Mouse (Mus musculus) left cerebral cortex, postnatal 14 days (tissue): Measurements from ENCODE around the gene Smg5. TPM values are rescaled to one million over a fixed set of nuclear protein-coding genes. Genes with fewer than 3 reads are reported as not detected.
"Not testable (repeated sequence)": the region's sequence is repeated elsewhere in the genome, so short reads cannot be mapped to it uniquely, and the experiment has no call there.

Source experiments
- DNase-seq, 2 experiments: peaks; one replicate each; pipeline ENCODE4 v3.0.0; 2021 to 2022; ENCODE audit warnings: low spot score in 2 of 2, mixed read lengths in 1 of 2
- intact Hi-C: fragments of 180-260 bp; cut with DNase I; formaldehyde crosslinking; loops from one replicate; pipeline ENCODE4 v1.15.1; 2025
- long read RNA-seq, 2 experiments: library from polyadenylated mRNA; stranded (forward); transcript quantifications; one replicate each; pipeline ENCODE4 v2.0.0; 2021
- total RNA-seq, 2 experiments: library from RNA; stranded (reverse); gene quantifications; 2 replicates each; pipeline ENCODE4 v1.2.3; 2021

The Smg5 gene
- 10 to 100 TPM; 69.6 to 72.0 TPM for total RNA-seq
- long read RNA-seq, experiment 1, full-length matches to known transcripts, result 8 of 12 reads
- long read RNA-seq, experiment 1, partial matches to known transcripts, result 2 of 12 reads
- long read RNA-seq, experiment 1, other reads (novel, unspliced or antisense), result 2 of 12 reads
- long read RNA-seq, experiment 2, full-length matches to known transcripts, result 8 of 14 reads
- long read RNA-seq, experiment 2, partial matches to known transcripts, result 1 of 14 reads
- long read RNA-seq, experiment 2, other reads (novel, unspliced or antisense), result 5 of 14 reads

DNA sequence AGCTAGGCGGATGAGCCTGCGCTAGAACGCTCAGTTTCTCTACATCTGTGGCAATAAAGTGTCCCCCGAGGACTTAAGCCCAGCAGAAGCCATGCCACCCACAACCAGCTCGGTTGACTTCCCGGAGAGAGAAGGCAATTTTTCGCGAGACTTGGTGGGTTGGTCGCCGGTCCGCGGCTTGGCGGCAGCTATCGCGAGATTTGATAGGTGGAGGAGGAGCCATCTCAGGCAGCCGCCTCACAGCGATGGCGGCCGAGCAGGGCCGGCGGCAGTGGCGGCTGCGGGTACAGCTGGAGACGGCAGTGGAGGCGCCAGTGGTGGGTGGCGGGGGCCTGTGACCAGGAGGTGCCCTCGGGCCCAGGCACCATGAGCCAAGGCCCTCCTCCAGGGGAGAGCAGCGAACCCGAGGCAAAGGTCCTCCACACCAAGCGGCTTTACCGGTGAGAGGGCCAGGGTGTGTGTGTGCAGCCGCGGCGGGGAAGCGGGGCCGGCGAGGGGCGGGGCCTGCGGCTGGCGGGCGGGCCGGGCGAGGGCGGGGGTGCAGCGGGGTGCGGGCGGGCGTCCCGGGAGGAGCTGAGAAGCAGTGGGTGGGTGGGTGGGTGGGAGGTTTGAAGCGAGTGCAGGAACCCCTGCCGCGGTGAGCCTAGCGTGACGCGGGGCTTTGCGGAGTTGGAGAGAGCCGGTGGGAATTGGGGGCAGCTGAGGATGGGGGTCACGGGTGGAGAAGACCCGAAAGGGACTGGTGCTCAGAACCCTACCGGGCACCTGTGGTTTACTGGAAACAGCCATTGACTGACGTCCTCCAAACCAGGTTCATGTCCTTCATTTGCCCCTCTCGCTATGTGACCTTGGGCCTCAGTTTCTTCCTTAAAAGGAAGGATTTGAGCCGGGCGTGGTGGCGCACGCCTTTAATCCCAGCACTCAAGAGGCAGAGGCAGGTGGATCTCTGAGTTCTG, at the start of gene Smg5, which contains the start of gene Tmem79:
Gene Smg5, plus strand, starts transcription at position 203 of the 956 bp plus-strand sequence.
Gene Tmem79, minus strand, starts transcription at position 91 of the 956 bp plus-strand sequence.
- peak; percentile 95 to 97 for DNase-seq
- intact Hi-C loops, result no loop called here

DNA sequence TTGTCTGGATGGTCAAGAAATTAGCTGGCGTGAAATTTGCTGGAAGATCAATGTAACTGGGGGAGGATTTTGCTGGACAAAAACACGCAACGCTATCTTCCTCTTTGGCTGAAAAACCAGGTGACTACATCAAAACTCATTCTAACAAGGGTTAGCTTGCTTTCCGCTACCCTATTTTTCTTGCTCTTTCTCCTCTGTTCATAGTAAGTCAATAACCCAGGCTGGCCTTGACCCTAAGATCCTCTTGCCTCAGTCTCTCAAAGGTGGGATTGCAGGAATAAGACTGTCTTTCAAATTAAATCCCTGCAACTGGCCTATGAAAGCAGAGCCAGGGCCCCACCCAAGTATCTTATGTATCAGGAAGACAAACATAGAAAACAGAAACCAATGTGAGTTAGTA, 49.0 kb upstream of the Smg5 start, which contains the start of gene Gm38392:
Gene Gm38392, minus strand, starts transcription at position 101 of the 400 bp plus-strand sequence.
- intact Hi-C loops, result no loop called here
- no peak for DNase-seq

DNA sequence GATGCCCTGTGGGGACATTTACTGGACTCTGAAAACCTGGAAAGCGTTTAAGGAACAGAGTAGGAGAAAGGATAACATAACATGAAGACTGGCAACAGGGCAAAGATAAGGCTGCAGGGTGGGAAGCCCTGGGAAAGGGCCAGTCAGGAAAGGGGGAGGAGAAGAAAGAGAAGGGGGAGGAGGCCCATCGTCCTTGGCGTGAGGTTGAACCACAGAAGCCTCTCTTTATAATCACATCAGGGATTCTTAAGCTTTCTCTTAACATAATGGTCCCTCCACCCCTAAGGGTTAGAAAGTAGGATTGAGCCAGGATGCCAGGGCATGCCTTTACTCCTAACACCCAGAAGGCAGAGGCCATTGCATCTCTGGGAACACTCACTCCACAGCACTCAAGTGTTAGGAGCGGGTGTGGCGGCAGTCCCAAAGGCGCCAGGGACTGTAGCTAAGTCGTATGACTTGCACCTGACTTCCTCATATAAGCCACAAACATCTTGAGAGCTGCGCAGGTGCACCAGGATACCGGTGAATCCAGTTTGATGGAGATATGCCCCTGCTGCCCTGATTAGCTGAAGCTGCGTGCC, 47.8 kb upstream of the Smg5 start:
- intact Hi-C loops, DNase-seq: not testable (repeated sequence)

DNA sequence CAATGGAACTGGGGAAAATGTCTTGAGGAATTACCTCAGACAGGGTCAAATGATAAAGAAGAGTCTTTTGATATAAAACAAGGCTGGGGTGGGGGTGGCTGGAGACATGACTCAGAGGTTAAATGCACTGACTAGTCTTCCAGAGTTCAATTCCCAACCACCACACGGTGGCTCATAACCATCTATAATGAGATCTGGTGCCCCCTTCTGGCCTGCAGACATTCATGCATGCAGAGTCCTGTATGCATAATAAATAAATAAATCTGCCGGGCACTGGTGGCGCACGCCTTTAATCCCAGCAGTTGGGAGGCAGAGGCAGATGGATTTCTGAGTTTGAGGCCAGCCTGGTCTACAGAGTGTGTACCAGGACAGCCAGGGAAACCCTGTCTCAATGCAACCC, 44.1 kb upstream of the Smg5 start:
- intact Hi-C loops, result loop anchor here (5.0 kb wide), 1 partner anchor 100 kb away; no protein-coding TSS in a partner anchor
- peak; percentile 12 to 28 for DNase-seq

DNA sequence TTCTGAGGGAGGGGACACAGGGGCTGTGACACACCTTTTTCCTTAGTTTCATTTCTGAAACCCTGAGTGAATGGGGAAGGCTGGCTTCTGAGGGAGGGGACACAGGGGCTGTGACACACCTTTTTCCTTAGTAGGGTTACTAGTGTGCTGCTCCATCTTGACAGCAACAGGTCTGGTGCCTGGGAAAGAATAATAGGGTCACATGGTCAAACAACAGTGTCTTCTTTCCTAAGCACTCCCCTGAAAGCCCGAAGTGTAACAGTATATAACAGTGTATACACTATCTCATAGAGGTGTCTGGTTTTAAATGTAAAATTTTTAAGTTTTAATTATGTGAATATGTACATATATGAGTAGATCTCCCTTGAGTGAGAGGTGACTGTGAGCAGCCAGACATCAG, 40.8 kb upstream of the Smg5 start:
- DNase-seq, intact Hi-C loops: not testable (repeated sequence)

DNA sequence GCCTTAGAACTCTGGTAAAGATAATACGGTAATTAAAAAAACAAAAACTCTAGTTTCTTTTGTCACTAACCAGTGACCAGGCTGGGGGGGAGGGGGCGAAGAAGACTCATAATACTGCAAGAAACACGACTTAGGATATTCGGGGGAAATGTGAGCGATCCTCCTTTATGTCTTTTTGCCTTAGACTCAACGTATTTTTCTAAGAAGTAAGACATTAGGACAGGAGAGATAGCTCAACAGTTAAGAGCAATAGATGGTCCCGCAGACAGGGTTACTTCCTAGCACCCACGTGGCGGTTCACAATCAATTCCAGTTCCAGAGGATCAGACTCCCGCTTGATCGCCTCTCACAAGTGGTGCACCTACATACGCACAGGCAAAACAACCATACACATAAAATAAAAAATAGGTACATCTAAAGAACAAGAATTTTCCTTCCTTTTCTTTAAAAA, 39.9 kb upstream of the Smg5 start:
- intact Hi-C loops, result no loop called here
- DNase-seq, result peak in 1 of 2 experiments; percentile 22

DNA sequence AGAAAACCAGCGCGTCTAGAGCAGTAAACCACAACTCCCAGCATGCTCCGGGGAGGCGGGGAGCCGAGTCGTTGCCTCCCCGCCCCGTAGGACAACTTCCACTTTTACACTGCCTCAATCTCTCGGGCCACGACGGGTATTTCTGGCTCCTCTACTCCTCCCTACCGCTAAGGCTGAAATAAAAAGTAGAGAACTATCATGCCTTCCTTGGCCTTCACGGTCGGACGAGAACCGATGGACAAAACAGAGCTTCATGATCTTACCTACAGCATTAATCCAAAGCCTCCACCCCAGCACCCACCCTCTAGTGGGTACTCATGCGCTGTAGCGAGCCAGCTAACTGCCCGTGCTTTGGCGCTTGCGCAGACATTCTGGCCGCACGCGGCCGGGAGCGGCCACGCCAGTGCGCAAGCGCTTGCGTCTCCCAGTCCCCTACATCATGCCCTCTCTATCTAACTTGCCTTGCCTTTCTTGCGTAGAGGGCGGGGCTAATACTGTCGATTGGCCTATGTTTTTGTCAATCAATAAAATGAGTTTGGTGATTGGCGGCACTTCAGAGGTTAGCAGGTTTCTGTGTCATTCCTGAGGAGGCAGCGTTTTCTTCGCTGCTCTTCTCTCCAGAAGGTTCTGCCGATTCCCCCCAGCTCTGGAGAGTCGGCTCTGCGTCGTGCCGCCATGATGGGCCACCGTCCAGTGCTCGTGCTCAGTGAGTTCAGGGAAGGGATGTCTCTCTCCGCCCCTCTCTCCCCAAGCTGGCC, 39.3 kb upstream of the Smg5 start, which contains the start of the genes Tsacc and Cct3:
Gene Tsacc, minus strand, starts transcription at position 439 of the 758 bp plus-strand sequence.
Gene Cct3, plus strand, starts transcription at position 556 of the 758 bp plus-strand sequence.
- intact Hi-C loops, result no loop called here
- DNase-seq, result peak; percentile 98 to 99

DNA sequence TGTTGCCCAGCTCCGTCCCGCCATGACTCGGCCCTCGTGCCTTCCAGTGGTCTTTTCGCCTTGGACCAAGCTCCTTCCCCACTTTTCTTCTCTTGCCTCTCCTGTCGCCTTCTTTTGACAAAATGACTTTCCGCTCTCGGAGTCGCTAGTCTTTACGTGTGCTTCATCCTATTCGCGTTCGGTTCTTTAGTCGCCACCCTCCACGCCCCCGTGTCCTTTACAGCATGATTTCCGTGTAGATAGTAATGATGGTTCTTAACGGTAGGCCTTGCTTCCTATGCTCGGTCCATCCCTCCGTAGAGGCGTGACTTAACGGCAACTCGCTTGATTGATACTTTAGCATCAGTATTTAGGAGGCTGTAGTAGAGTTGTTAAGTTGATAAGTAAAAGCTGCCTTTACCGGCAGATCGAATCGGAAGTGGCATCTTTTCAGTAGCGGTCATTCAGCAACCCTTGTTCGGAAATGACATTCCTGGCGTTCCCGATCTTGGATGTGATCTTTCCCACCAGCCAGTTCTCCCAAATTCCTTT, 38.7 kb upstream of the Smg5 start:
- DNase-seq, result peak; percentile 60 to 73
- intact Hi-C loops, result no loop called here

DNA sequence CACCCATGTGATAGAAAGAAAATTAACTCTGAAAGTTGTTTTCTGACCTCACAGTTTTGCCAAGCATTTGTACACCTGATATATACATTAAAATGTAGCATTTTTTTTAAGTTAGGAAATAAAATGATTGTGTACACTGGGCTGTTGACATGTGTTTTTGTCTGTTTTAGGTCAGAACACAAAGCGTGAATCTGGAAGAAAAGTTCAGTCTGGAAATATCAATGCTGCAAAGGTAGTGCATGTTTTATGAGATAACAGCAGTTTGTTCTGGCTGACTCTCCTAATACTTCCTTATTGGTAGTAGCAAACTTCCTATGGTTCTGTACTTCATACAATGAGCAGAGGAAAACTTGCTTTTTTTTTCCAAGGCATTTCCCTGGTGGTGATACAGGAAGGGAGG, 36.9 kb upstream of the Smg5 start:
- DNase-seq, result no peak
- intact Hi-C loops, result no loop called here

DNA sequence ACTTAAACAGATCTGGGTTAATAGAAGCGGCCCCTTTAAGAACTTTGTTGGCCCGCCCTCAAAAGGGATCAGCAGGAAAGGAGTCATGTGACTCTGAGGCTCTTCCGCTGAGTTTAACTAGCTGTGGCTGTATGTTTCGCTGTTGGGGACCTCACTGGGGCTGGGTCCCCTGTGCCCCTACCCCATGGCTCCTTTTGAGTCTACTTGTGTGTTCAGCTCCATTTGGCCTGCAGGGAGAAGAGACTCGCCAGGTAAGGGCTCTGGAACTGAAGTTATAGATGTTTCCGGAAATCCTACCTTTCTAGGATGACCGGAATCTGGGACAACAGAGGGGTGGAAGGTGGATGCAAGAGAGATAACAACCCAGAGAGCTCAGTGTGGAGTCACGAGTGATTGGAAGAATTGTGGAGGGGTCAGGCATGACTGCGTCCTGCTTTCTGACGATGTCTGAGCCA, 11.1 kb upstream of the Smg5 start, which contains the start of gene Glmp:
Gene Glmp, plus strand, starts transcription at position 73 of the 455 bp plus-strand sequence.
- intact Hi-C loops, result no loop called here

DNA sequence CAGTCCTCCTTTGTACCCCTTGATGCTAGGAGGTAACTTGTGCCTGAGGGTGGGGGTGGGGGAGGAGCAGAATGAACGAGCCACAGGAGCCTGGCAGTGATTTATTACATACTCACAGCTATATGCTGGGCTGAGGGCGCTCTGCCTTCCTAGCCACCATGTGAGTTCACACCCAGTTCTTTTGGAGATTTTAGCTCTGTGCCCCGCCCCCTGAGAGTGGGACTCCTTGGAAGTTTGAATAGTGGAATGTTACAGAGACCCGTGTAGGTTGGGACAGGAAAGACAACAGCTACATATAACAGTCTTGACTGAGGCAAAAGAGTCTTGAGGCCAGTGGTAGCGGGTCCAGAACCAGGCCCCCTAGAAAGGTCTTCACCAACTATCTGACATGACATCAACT, 7.1 kb upstream of the Smg5 start:
- intact Hi-C loops, result no loop called here
- DNase-seq, result no peak

More for the DNA sequence above, 11.1 kb upstream of the Smg5 start, which contains the start of gene Glmp:
- DNase-seq, result peak; percentile 54 to 61

DNA sequence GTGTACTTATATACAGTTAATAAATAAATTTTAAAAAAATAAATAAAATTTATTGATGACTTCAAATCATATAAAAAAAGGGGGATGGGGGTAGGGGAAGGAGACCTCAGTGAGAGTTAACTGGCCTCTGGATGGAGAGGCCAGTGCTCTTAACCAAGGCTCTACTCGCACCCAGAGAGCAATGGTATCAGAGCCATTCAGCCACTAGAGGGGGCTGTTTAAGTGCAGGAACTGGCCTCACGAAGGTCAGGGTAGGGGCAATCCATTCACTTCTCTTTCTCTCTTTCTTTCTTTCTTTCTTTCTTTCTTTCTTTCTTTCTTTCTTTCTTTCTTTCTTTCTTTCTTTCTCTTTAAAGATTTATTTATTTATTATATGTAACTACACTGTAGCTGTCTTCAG, 4.8 kb upstream of the Smg5 start:
- no peak for DNase-seq
- intact Hi-C loops, result no loop called here

DNA sequence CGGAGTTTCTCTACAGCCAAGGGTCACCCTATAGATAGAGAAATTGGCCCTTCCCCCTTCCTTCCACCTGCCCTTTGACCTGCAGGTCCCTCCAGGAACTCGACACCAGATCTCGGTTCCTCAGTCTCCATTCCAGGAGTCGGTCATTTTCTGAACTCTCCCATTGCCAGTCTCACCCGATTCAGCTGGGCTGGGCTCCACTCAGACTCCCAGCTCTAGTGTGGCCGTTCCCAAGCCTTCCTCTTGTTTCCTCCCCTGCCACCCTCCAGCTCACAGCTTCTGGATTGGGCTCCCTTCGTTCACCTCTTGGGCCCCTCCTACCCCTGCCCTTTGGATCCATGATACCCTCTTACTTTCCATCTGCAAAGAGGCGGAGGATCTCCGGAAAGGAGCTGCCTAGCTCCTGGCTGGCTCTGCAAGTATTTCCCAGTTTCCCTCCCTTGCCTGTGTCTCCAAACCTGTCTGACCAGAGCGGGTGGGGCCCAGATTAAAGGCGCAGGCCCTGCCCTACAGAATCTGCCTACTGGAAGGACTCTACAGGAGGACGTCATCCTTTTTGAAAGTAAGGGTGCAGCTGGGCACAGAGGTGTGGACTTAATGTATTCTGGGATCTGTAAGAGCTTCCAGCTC, 1.9 kb upstream of the Smg5 start:
- intact Hi-C loops, result no loop called here
- no peak for DNase-seq

DNA sequence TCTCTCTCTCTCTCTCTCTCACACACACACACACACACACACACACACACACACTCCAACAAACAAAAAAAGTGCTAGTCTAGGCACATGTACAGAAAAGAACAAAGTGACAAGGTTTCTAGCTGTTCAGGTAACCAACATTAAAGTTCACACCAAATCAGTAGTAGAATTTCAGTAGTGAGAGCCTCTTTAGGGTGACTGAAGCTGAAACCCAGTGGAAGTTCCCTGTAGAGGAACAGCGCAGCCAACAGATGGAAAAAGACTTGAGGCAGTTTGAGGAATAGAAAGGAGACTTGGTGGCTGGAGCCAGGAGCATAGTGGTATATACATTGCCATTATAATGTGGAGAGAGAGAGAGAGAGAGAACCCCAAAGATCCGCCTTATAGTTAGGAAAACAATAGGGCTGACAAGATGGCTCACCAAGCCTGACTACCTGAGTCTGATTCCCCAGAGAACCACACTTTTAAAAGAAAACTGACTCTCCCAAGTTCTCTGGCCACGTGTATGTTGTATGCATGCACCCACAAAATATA, 1.1 kb upstream of the Smg5 start:
- no peak for DNase-seq
- intact Hi-C loops, result no loop called here

DNA sequence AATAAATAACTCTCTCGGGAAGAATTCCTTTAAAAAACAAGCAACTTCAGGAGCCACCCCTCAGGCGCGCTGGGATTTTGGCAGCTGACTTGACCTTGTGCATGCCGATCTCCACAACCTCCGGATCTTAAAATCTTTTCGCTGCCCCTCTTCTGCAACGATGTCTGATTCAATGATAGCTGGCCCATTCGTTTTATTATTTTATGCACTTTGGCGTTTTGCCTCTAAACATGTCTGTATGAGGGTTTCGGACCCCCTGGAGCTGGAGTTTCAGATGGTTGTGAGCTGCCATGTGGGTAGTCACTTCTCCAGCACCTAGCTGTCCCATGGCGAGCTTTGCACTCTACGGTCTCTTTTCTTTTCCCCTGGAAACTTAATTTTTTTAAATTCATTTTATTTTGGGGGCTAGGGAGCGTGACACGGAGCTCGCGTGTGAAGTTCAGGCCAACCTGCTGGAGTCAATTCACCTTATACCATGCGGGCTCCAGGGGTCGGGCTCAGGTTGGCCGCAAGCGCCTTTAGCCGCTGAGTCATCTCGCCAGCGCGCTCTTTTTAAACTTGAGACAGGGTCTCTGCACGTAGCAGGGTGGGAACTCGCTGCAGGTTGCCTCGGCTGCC, 515 bp upstream of the Smg5 start:
- intact Hi-C loops, result no loop called here
- DNase-seq, result no peak

DNA sequence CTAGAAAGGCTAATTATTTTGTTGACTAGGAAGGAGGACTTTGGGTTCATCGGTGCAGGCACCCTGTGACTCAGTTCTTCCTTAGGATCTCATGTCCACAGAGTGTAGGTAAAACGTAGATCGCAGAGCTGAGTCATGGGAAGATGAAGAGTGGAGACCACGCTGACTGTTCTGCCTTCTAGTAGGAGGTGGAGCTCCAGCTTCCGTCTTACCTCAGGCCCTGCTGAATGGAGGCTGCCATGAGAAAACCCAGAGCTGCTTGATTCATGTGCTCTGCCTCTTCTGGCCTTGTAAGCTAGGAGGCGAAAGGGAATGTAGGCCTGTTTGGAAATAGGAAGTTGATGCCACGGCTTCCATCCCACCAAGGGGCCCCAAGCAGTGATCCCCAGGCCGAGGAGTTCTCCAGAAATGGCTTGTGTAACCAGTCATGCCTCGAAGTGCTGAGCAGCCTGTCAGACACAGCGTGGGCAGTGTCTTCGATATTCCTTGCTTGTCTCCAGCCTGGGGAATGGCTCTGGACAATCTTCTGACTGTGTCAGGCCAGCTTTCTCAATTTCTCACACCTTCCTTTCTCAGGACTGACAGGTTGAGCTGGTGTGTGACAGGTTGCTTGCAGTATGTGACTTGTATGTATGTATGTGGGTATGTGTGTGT, 1.4 kb downstream of the Smg5 start:
- peak in 1 of 2 experiments; percentile 34 for DNase-seq

DNA sequence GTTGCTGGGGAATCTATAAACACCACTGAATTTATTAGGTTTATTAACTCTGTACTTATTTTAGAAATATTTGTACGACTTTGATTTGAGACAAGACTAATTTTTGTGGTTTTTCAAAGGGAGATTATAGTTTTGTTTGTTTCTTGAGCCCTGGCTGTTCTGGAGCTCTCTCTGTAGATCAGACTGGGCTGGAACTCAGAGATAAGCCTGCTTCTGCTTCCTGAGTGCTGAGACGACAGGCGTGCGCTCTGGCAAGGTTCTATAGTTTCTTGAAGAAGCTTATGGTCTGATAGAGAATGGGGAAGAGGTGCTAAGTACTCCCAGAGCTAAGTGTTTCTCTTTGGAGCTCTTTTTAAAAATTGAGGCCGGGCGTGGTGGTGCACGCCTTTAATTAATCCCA, 2.3 kb downstream of the Smg5 start:
- no peak for DNase-seq
- intact Hi-C loops, result no loop called here

More for the DNA sequence above, 1.4 kb downstream of the Smg5 start:
- intact Hi-C loops, result no loop called here
